Mouse (Mus musculus): ENCODE results near the gene Adam12.

Gene Adam12

DNA sequence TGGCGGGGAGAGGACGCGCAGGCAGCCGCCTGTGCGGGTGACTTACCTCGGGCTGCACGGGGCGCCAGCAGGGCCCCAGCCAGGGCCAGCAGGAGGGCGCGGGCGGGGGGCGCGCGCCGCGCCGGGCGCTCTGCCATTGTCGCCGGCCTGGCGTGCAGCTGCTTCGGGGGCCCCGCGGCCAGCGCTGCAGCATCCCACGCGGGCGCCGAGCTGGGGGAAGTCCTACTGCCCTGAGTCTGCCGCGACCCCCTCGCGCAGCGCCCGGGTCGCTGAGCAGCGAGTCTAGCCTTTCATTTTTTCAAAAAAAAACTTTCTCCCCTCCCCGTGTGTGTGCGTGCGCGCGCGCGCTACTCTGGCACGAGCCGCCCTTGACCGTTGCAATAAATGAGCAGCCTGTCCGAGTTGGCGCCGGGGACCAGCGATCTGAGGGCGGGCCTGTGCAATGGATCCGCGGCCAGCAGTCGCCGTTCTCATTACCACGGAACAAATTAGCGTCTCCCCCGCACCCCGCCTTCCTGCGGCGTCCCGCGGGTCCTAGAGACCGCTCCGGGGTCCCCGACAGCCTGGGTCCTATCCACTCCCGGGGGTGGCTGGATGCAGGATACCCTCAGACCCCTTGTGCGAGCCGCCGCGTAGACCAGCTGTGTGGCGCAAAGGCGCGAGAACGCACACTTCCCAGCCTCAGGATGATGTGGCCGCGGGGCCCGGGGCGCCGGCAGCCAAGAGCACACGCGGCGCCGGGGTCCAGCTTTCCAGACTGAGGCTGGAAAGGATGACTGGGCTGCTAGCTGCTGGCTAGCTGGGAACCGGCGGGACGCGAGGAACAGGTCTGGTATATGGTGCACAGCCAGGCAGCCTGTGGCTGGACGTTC, 7.0 kb downstream of the Adam12 start:
- peak; percentile 63 for DNase-seq

GRCm38 (mm10) chr7:134224421-134224740, 7.6 kb downstream of the Adam12 start:
- peak; percentile 34 for DNase-seq

DNA sequence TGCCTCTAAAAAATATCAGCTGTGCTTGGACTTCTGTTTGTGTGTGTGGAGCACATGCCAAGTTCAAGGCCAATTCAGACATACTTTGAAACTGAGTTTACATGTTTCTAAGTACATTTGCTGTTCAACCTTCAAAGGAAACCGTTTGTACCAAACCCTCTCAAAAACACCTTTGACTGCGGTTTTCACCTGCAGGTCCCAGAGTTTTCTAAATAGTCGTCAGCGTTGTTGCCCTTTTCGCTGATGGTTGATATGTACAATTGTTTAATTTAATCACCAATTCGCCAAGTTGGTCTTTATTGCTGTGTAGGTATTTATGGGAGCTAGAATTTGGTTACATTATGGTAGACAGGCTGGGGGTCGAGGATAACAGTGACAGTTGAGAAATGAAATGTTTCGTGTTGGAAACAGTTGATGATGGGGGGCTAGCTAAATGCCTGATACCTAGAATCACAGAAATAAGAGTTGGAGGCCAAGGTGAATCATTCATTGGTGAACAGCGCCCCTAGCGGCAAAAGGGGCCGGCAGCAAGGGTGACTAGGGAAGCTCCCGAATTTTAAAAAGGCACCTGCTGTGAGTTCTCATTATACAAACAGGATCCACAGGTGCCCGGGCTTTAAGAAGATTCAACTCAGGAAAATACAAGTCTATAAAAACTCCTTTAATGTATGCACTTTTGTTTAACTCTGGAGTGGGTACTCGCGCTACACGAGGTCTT, 8.3 kb downstream of the Adam12 start:
- DNase-seq = peak; percentile 84

DNA sequence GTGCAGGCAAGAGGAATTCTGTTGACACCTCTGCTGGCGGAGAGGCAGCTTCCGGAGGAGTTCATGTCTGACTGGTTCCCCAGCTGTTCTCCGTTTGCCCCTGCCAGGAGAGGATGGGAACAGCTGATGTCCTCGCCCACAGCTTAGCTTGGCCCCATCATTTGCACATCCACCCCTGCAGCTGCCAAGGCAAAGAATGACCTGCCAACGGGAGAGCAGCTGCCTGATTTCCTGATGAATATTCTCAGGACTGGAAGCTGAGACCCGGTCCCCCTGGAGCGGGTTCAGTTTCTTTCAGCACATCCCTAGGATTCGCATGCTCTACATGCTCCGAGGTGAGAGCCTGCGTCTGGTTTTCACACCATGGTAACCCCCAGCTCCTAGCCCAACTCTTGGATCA, 24.0 kb downstream of the Adam12 start:
- DNase-seq = no peak

- DNase-seq = no peak
Observed at GRCm38 (mm10) chr7:134193089-134193488, 38.9 kb downstream of the Adam12 start.

- no peak for DNase-seq
Observed at GRCm38 (mm10) chr7:134190101-134190500, 41.8 kb downstream of the Adam12 start.

GRCm38 (mm10) chr7:134188565-134188964, 43.4 kb downstream of the Adam12 start:
- DNase-seq = peak; percentile 47

DNA sequence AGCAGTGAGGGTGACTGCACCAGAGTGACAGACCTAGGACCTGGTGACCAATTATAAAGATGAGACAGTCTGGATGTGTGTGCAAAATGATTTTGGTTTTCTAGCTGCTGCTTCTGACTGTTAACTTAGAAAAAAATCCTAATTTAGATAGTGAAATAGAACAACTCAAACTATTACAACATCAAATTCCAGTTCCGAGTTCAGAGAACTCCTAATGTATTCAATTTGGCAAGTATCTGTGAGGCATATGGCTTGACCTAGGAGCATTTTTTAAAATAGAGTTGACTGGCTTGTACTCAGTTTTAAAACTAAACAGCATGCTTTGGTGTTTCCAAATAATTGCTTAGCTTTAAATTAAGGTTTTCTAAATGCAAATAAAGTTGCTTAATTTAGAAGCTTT, 44.0 kb downstream of the Adam12 start:
- DNase-seq = no peak

DNA sequence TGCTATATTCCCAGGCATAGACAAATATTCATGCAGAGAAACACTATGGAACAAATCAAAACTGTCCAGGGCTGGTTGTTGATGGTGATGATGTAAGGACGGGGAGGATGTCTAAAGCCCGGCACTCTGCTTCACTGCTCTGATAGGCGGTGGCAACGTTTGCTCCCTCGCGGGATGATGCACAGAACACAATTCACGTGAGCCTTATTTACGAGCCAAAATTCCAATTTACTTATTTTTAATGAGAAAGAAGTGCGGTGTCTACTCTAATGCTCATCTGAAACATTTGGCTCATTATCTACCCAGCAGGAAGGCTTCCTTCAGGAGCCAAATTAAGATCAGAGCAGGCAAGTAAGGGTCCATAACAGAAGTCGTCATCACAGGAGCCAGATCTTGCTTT, 45.4 kb downstream of the Adam12 start:
- DNase-seq = no peak

DNA sequence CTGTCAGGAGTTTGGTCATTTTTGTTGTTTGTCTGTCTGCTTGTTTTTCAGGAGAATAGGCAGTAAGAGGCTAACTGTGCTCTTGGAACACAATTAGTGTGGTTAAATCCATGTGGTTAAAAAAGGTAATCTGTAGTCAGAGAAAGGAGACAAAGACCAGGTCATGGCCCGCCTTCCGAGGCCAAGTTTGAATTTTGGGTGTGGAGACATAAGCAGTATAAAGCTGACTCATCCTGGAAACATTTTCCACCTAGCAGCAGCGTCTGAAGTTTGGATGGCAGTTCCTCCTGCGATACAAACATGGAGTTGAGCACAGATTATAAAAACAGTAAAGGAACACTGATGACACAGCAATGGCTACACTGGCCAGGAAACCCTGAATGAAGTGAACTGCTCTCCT, 46.2 kb downstream of the Adam12 start:
- DNase-seq = no peak

DNA sequence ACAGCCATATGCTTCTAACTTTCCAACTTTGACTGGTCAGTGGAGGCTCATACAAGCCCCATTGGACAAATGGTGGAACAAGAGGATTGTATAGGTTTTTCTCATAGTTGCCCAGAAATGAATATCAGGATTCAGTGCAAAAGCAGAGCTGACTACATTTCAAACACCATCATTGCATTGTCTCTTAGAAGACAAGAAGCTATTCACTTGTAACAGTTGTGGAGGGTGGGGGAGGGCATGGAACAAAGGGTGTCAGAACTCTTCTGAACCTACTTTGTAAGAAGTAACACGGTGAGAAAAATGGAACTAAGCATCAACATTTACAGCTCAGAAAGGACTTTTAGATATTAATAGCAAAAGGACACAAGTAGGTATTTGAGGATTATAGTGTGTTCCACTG, 50.2 kb downstream of the Adam12 start:
- no peak for DNase-seq

DNA sequence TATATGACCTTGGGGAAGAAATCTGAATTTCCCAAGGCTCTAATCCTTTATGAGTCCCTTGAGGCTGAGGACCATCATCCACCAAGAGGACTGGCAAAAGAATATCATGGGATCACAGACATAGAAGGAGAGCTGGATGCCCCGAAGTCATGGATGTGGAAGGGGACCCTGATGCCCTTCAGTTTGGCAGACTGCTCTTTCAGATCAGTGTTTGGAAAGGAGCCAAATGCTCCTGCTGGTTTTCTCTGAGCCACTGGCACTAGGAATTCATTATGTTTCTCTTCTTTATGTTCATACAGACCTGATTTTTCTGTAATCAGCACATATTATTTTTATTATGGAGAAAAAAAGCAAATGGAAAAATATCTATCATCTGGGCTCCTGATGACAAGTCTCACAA, 50.9 kb downstream of the Adam12 start:
- DNase-seq = no peak

- no peak for DNase-seq
Observed at GRCm38 (mm10) chr7:134177051-134177450, 54.9 kb downstream of the Adam12 start.

DNA sequence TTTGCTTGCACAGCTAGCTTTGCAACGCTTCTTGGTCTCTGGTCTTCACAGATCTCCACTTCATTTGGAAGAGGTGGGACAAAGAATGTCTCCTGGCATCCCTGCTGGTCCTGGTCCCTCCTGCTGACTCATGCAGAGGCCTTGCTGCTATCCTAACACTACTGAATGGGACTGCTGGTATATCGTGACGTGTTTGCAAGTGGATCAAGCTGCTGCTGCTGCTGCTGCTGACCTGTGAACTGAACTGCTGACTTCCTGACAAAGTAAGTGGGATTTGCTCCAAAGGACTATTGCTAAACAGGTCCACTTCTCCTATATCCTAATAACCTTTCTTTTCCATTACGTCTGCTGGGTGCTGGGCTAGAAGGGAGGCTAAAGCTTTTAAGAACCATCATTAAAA, 56.7 kb downstream of the Adam12 start:
- no peak for DNase-seq

GRCm38 (mm10) chr7:134173442-134174090, 58.4 kb downstream of the Adam12 start:
- no peak for DNase-seq

GRCm38 (mm10) chr7:134170180-134170910, 61.6 kb downstream of the Adam12 start:
- no peak for DNase-seq

- no peak for DNase-seq
Observed at GRCm38 (mm10) chr7:134169780-134170179, 62.2 kb downstream of the Adam12 start.

- no peak for DNase-seq
Observed at GRCm38 (mm10) chr7:134167586-134167985, 64.4 kb downstream of the Adam12 start.

GRCm38 (mm10) chr7:134163751-134164150, 68.2 kb downstream of the Adam12 start:
- DNase-seq = no peak

DNA sequence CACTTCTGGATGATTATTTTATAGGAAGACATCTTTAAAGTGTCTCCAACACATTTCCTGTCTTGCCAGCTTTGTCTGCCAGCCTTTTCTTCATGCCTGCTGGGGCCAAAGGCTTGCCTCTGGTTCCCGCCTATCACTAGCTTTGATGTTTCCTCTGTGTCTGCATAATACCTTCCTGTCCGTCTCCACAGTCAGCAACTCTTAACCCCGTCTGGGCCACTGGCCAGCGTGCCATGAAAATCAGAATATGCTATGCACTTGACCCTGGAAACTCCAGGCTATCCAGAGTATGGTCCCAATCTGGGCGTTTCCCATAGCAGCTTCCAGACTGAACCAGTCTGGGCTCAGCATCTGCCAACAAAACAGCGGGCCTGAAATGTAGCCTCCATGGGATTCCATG, 69.1 kb downstream of the Adam12 start:
- no peak for DNase-seq

DNA sequence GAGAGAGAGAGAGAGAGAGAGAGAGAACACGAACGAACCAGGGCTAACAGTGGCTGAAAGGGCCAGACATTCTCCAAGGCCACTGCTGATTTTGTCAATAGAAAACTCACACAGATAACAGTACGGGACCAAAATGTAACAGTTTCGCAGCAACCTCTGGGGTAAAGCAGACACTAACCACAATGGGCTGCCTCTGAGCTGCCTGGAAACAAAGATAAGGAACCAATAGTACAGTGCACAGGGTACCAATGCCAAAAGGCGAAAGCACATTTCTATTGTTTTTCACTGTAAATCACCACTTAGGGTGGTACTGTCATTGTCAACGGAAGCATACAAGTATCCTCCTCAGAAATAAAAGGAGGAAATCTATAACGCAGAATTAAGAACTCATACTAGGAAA, 72.3 kb downstream of the Adam12 start:
- no peak for DNase-seq

DNA sequence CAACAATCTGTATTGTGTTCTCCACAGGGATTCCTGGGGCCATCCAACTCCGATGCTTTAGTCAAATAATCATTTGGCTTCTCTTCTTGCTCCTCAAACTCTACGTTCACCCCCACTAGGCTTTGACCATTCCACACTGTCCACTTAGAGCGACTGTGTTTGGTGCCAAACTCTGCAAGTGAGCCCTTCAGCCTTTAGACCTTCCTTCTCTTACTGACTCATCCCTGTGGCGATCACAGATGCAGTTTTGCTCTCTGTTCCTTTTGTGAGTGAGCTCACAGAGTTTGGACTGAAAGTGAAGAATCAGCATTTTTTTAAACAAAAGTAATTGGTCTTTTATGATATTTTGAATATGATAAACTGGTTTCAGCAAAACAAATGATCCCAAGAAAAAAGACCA, 80.6 kb downstream of the Adam12 start:
- DNase-seq = no peak

DNA sequence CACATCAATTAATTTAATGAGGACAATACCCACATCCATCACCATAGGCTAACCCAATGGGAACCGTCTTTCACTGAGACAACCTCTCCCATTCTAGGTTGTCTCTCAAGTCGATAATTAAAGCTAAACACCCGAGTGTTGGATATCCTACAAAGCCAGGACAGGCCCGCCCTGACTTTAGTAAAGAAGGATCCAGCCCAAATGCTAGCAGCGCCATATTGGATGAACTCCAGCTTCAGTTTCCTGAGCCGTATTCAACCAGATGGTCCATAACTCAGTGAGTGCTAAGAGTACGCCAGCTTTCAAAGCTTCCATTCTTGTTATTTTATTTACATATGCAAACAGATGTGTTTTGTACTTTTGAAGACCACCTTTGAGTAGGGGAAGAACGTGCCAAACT, 81.6 kb downstream of the Adam12 start:
- no peak for DNase-seq
